Mouse (Mus musculus) layer of hippocampus, adult 11-12 months (tissue): Measurements from ENCODE around the gene Rusc2.
A peak's percentile ranks its signal among the peaks of the same experiment; 100 is the strongest.

Experiments
- DNase-seq: peaks from one replicate; pipeline ENCODE4 v3.0.0; 2022; ENCODE audit warnings: low spot score

Gene Rusc2

DNA sequence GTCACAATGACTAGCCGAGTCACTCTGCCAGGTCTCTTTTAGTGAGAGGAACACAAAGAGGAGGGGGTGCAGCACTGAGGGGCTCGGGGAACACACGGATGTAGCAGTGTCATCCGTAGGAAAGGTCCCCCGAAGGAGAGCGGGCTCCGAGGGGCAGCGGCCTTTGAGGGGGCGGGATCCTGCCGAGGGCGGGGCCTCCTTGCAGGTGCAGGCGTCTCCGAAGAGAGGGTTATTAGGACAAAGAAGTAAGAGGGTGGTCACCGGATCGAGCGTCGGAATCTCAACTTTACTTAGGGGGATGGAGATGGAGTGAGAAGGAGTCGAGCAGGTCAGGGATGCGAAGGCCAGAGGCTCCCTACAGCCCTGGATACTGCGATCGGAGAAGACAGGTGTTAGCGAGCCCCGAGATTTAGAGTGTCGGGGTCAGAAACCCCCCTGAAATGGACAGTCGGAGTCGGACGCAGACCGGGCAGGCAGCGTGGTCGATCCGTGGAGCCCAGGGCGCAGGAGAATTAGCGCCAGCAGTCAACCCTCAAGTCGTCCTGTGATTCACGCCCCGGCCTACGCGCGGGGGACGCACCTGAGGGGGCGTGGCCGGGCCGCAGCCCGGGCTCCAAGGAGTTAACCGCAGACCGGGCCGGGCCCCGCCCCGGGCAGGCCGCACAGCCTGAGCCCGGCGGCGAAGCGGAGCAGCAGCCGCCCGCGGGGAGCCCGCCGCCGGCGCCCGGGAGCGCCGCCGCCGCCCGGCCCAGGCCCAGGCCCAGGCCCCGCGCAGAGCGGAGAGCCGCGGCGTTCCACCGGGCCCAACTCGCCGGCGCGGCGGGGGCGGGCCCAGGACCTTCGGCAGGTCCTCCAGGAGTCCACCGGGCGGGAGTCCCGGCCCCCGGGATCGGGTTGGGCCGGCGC, 60.9 kb downstream of the Rusc2 start:
- DNase-seq: peak; percentile 68

GRCm38 (mm10) chr4:43443511-43443910, 61.7 kb downstream of the Rusc2 start:
- no peak for DNase-seq

DNA sequence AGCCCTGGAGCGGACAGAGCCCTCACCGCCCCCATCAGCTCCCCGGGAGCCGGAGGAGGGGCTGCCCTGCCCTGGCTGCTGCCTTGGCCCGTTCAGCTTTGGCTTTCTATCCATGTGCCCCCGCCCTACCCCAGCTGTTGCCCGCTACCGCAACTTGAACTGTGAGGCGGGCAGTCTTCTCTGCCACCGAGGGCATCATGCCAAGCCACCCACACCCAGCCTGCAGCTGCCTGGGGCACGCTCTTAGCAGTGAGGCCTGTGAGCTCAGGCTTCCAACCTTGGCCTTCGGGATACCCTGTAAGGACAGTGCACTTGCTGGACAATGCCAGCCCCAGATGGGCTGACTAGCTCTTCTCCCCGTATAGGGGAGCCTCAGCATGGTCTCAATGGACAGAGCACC, 65.5 kb downstream of the Rusc2 start:
- no peak for DNase-seq

- DNase-seq: no peak
Observed at GRCm38 (mm10) chr4:43448554-43448953, 66.8 kb downstream of the Rusc2 start.

- DNase-seq: no peak
Observed at GRCm38 (mm10) chr4:43452315-43452714, 70.5 kb downstream of the Rusc2 start.

DNA sequence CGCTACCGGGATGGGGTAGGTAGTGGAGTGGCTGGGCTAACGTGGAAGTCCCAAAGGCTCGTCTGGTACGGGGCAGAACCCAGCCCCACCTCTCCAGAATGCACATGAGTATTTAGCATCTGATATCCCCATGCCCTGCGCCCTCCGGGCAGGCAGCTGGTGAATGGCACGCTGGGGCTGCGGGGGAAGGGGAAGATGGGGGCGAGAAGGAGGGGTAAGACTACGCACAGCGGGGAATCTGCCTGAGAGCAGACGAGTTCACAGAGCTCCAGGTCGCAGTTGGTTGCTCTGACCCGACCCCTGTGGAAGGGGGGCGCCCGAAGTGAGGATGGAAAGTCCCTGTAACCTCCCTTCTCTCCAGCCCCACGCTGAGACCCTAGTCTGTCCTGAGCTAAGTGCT, 71.6 kb downstream of the Rusc2 start:
- DNase-seq: no peak

GRCm38 (mm10) chr4:43454041-43454836, 72.5 kb downstream of the Rusc2 start, which contains the start of gene Cd72:
Gene Cd72, minus strand, starts transcription at chr4:43454628.
- no peak for DNase-seq

GRCm38 (mm10) chr4:43456470-43456869, 74.7 kb downstream of the Rusc2 start:
- no peak for DNase-seq

DNA sequence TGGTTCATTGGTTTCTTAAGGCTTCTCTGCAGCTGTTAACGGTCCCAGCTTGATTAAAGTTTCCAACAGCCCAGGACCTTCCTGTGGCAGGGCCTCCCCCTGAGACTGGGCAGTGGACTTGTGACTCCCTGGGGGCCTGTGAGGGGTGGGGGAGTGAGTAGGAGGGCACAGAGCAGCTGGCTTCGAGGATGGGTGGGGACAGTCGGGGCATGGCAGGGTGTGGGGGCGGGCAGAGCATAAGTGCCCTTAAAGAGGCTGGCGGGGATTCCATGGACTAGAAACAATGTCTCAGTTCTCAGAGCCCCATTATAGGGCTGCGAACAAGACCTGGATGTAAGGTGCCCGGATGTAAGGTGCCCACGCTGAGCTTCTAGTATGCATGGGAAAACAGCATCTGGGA, 75.3 kb downstream of the Rusc2 start:
- no peak for DNase-seq

DNA sequence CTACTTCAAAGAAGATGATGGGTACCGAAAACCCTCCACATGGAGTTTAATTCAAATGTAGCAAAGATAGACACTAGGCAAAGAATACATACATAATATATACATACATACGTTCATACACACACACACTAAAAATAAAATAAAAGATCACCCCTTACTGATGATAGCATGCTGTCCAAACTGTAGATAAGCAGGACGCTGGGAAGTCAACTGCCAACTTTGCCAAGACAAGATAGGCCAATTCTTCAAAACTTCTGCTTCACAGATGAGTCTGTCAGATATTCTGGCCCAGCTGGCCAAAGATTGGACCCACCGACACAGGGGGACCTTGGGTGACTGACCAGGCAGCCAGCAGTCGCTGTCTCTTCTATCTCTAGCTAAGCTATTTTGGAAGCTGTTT, 81.3 kb downstream of the Rusc2 start:
- DNase-seq: no peak

- DNase-seq: no peak
Observed at GRCm38 (mm10) chr4:43465935-43466334, 84.2 kb downstream of the Rusc2 start.

DNA sequence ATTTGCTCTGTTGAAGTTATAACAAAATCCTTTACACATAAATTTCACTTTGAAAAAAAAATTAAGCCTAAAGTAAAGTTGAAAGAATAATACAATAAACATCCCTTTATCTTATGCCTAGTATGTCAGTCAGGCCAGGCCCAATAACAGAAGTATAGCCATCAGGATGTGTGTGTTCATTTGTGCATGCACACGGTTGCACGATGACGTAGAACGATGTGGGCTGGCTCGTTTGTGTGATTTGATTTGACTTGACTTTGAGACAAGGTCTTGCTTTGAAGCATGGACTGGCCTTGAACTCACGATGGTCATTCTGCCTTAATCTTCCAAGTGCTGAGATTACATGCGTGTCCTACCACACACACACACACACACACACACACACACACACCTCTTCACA, 85.1 kb downstream of the Rusc2 start:
- no peak for DNase-seq

DNA sequence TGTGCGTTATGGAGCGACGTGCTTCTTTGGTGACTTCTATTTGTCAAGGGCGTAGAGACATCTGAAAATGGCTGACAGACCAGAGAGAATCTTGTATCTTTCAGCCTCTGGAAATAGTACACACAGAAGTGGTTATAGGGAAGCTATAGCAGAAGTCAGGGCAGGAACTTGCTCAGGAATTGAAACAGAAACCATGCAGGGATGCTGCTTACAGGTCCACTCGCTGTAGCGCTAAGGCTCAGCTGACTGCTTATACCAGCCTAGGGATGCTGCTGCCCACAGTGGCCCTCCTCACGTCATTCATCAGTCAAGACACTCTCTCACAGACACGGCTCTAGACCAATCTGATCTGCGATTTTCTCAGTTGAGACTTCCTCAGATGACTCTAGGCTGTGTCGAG, 88.5 kb downstream of the Rusc2 start:
- no peak for DNase-seq

- DNase-seq: no peak
Observed at GRCm38 (mm10) chr4:43473636-43474035, 91.9 kb downstream of the Rusc2 start.

- no peak for DNase-seq
Observed at GRCm38 (mm10) chr4:43476604-43477003, 94.8 kb downstream of the Rusc2 start.
